Mouse (Mus musculus) stomach, postnatal 0 days (tissue): ENCODE measurements around the gene Dnajb13. TPM values are rescaled to one million over a fixed set of nuclear protein-coding genes. Genes with fewer than 3 reads are reported as not detected.

ENCODE experiments used
- ATAC-seq: fragments of 200-750 bp; cut with Nextera tagmentation; 2 replicates; pipeline ENCODE4 v1.8.0; 2017; ENCODE audit not compliant: low FRiP score, low TSS enrichment
- DNase-seq: peaks from one replicate; pipeline ENCODE4 v3.0.0-alpha.2; 2016; ENCODE audit warnings: low spot score
- H3K27ac ChIP-seq: fragments of 300-500 bp; sonication (generic); replicated peaks from 2 replicates; pipeline ENCODE4 v1.5.1; 2014; ENCODE audit warnings: mild to moderate bottlenecking, control low read depth
- H3K27me3 ChIP-seq: fragments of 300-500 bp; sonication (generic); 2 replicates; pipeline ENCODE4 v1.6.1; 2014; ENCODE audit warnings: low read length; ENCODE audit not compliant: control insufficient read depth, insufficient read depth
- H3K36me3 ChIP-seq: fragments of 300-500 bp; sonication (generic); 2 replicates; pipeline ENCODE4 v1.6.1; 2014; ENCODE audit warnings: low read length, mixed read lengths; ENCODE audit not compliant: control insufficient read depth, insufficient read depth
- H3K4me1 ChIP-seq: fragments of 300-500 bp; sonication (generic); replicated peaks from 2 replicates; pipeline ENCODE4 v1.6.1; 2014; ENCODE audit warnings: antibody characterized with exemption; ENCODE audit not compliant: control insufficient read depth, insufficient read depth
- H3K4me2 ChIP-seq: fragments of 300-500 bp; sonication (generic); replicated peaks from 2 replicates; pipeline ENCODE4 v1.6.1; 2014; ENCODE audit warnings: low read depth, mild to moderate bottlenecking, control low read depth, moderate library complexity
- H3K4me3 ChIP-seq: fragments of 300-500 bp; sonication (generic); 2 replicates; pipeline ENCODE4 v1.5.1; 2014; ENCODE audit warnings: low read depth, low read length, control low read depth
- H3K9ac ChIP-seq: fragments of 300-500 bp; sonication (generic); 2 replicates; pipeline ENCODE4 v1.6.1; 2014; ENCODE audit warnings: mild to moderate bottlenecking, low read length, control low read depth, mixed read lengths
- H3K9me3 ChIP-seq: fragments of 300-500 bp; sonication (generic); 2 replicates; pipeline ENCODE4 v1.6.1; 2016; ENCODE audit warnings: low read length; ENCODE audit not compliant: control insufficient read depth
- CTCF ChIP-seq: IDR thresholded peaks from 2 replicates; pipeline ENCODE4 v1.5.1; 2016; ENCODE audit warnings: antibody characterized with exemption, low read depth, mild to moderate bottlenecking, moderate library complexity
- EP300 ChIP-seq: optimal IDR thresholded peaks from 2 replicates; pipeline ENCODE3; 2016; ENCODE audit warnings: antibody characterized with exemption
- WGBS: fragments of 180-500 bp; shearing (Covaris S2); extraction: QIAGEN DNeasy Blood & Tissue Kit; methylation state at CpG from one replicate; pipeline ENCODE4 v1.1.7; 2014; 5-methylcytosine and 5-hydroxymethylcytosine counted together
- polyA plus RNA-seq: library from polyadenylated mRNA; unstranded; fragments of >200 nt; fragmentation: Nextera tagmentation; extraction: Ambion mirVana; gene quantifications from 2 replicates; pipeline ENCODE4 v1.2.1, GENCODE M21; 2015

Gene Dnajb13
- polyA plus RNA-seq, 1 experiment from 2014 or later, result 0.45 TPM

DNA sequence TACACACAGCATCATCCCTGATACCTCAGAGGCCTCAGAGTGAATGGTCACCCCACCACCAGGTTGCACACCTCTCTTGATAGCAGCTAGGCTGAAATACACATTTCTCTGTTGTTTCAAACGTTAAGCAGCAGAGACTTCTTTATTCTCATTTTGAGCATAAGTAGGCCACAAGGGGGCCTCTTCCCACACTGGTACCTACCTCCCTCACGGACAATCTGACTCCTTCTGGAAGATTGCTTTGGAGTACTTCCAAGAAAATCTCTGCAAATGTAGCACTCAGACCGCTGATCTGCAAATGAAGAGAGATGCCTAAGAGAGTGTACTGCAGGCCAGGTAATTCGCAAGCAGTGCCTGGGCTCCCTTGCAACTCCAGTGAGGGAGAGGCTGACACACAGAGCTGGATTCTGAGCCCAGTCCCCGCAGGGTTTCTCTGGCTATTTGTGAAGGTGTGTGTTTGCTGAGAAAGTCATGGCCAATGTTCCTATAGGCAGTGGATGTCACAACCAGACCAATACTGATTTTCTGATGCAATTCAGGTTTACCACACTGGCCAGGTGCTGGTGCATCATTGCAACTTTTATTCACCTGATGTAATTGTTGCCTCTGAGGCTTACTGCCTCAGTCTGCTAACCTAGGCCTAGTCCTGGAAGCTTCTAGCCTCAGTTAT is 35.7 kb upstream of the Dnajb13 start:
- no peaks in the 10 kb centered on the region; the same call in 1 of the 2 replicates for H3K36me3 ChIP-seq
- H3K4me1 ChIP-seq, result no peaks in the 10 kb centered on the region
- H3K27ac ChIP-seq, result no peak overlapping the region
- no peaks in the 10 kb centered on the region for H3K9me3 ChIP-seq
- H3K27me3 ChIP-seq, result no peaks in the 10 kb centered on the region
- ATAC-seq (0 out of 2 replicates have a peak, but pooled peaks have one; percentile 8), DNase-seq (no peak)
- H3K4me3 ChIP-seq, result no peak overlapping the region
- 42% methylated on average over 5 of the region's 5 CpGs for WGBS
- no peak overlapping the region for H3K9ac ChIP-seq
- TF ChIP-seq CTCF (peak; percentile 62), EP300 (no peak)
- no peak overlapping the region for H3K4me2 ChIP-seq

DNA sequence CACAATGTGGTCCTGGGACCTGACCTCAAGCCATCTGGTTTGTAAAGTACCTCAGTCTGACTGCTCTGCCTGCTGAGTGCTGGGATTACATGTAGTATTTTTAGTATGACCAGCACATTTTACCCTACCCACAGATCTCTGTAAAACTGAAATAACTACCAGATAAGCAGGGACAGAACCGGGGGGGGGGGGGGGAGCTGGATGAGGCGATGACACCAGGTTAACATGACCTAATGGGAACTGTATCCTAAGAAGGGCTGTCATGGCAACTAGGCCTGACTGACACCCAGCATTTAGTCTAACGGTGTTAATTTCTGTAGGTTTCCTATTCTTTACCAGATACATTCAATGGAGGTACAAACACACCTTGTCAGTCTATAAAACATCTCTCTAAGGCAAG is 35.0 kb upstream of the Dnajb13 start:
- H3K4me1 ChIP-seq, result no peaks in the 10 kb centered on the region
- WGBS, result 87% methylated on average over 3 of the region's 3 CpGs
- H3K4me3 ChIP-seq, result no peak overlapping the region
- DNase-seq, result no peak
- ATAC-seq, result no peak
- H3K4me2 ChIP-seq, result no peak overlapping the region
- H3K9me3 ChIP-seq, result no peaks in the 10 kb centered on the region
- no peak overlapping the region for H3K27ac ChIP-seq
- no peak overlapping the region for H3K9ac ChIP-seq
- TF ChIP-seq EP300, result no peak
- TF ChIP-seq CTCF, result no peak
- H3K36me3 ChIP-seq, result no peaks in the 10 kb centered on the region; the same call in 1 of the 2 replicates
- no peaks in the 10 kb centered on the region for H3K27me3 ChIP-seq

GRCm38 (mm10) chr7:100547631-100548030 is 32.9 kb upstream of the Dnajb13 start:
- Histone ChIP-seq H3K27ac (no peak overlapping the region), H3K4me1 (no peaks in the 10 kb centered on the region), H3K4me2 (no peak overlapping the region), H3K27me3 (no peaks in the 10 kb centered on the region), H3K9me3 (no peaks in the 10 kb centered on the region), H3K36me3 (no peaks in the 10 kb centered on the region; the same call in 1 of the 2 replicates), H3K4me3 (no peak overlapping the region), H3K9ac (no peak overlapping the region)
- DNase-seq (no peak), ATAC-seq (no peak)
- no peak for TF ChIP-seq CTCF
- no peak for TF ChIP-seq EP300
- 68% methylated on average over 4 of the region's 4 CpGs for WGBS

DNA sequence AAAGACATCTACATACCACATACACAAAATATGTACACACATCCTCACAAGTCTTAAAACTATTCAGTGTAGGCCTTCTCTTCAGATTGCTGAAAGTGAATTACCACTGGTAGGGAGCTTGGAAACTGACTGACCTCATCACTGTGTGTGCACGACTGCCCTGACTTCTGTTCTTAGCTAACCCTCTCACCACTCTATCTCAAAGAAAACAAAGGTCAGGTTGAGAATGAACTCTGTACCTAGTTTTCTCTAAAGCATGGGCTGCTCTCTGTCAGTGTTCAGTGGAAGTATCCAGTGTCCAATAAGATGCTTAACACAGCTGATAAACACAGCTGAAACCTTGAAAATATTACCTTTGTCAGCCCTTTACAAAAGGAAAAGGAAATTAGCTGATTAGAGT is 29.7 kb upstream of the Dnajb13 start:
- ATAC-seq (peak; percentile 76), DNase-seq (no peak)
- TF ChIP-seq CTCF, result no peak
- no peak for TF ChIP-seq EP300
- Histone ChIP-seq H3K9ac (no peak overlapping the region), H3K4me3 (no peak overlapping the region), H3K27ac (no peak overlapping the region), H3K9me3 (no peaks in the 10 kb centered on the region), H3K27me3 (no peaks in the 10 kb centered on the region), H3K4me2 (no peak overlapping the region), H3K4me1 (no peaks in the 10 kb centered on the region), H3K36me3 (peaks cover 2% of the 10 kb centered on the region; the same call in 1 of the 2 replicates)
- WGBS, result 69% methylated on average over 1 of the region's 1 CpGs

DNA sequence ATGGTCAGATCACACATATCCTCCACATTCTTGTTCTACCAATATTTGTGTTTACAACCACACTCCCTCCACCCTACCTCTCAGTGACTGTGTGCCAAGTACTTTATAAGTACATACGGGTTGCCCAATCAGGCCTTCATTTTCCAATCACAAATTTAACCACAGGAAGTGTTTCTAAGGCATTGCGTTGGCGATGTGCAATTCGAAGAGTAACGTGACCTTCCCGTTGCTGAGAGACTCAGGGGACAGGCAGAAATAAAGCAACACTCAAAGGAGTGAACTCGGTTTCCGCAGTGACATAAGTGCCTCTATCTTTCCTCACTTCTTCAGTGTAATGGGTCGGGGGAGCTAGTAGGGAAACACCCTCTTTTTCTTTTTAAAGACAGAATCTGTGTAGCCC is 24.8 kb upstream of the Dnajb13 start:
- TF ChIP-seq CTCF (no peak), EP300 (no peak)
- no peak overlapping the region for H3K4me2 ChIP-seq
- H3K27me3 ChIP-seq, result no peaks in the 10 kb centered on the region
- ATAC-seq (no peak), DNase-seq (no peak)
- H3K9ac ChIP-seq, result no peak overlapping the region
- 93% methylated on average over 9 of the region's 9 CpGs for WGBS
- no peak overlapping the region for H3K4me3 ChIP-seq
- H3K4me1 ChIP-seq, result peaks cover 3% of the 10 kb centered on the region; the same call in 1 of the 2 replicates
- H3K36me3 ChIP-seq, result peaks cover 7% of the 10 kb centered on the region
- H3K9me3 ChIP-seq, result no peaks in the 10 kb centered on the region
- H3K27ac ChIP-seq, result no peak overlapping the region

- Histone ChIP-seq H3K4me2 (peak overlapping the region; percentile 65), H3K36me3 (peaks cover 7% of the 10 kb centered on the region), H3K9me3 (no peaks in the 10 kb centered on the region), H3K4me3 (peak overlapping the region; percentile 70), H3K4me1 (peaks cover 3% of the 10 kb centered on the region; the same call in 1 of the 2 replicates), H3K9ac (peak overlapping the region; percentile 80), H3K27ac (peak overlapping the region; percentile 91), H3K27me3 (no peaks in the 10 kb centered on the region)
- DNase-seq, result no peak
- no peak for TF ChIP-seq EP300
- no peak for TF ChIP-seq CTCF
- peak; percentile 17; the same call in 1 of the 2 replicates for ATAC-seq
- 20% methylated on average over 7 of the region's 7 CpGs for WGBS
These were observed 22.8 kb upstream of the Dnajb13 start for GRCm38 (mm10) chr7:100537519-100537902.
